Mouse (Mus musculus): ENCODE results near the gene Efhd1.

- TF ChIP-seq CTCF (IDR thresholded peaks at IDR 0.05; ENCODE audit: low read depth, low read length): no peak
- TF ChIP-seq POLR2A (IDR thresholded peaks at IDR 0.05; ENCODE audit: borderline replicate concordance, low read depth, low read length): no peak
Measured at GRCm38 (mm10) chr1:87287105-87287504, 22.9 kb downstream of the Efhd1 start.

Data from bone marrow macrophage, adult 2 months (primary cell).